Mouse (Mus musculus): ENCODE measurements around the gene Ankdd1b.

Gene Ankdd1b

GRCm38 (mm10) chr13:96414384-96414783 lies 56.6 kb downstream of the Ankdd1b start:
- DNase-seq (ENCODE audit: low read depth, low spot score) = no peak

GRCm38 (mm10) chr13:96408786-96409185 lies 62.2 kb downstream of the Ankdd1b start:
- no peak for DNase-seq (ENCODE audit: low read depth, low spot score)

- DNase-seq (ENCODE audit: low read depth, low spot score) = peak; percentile 55
Measured at GRCm38 (mm10) chr13:96407040-96407439, 64.0 kb downstream of the Ankdd1b start.

- DNase-seq (ENCODE audit: low read depth, low spot score) = no peak
Measured at GRCm38 (mm10) chr13:96405518-96405917, 65.5 kb downstream of the Ankdd1b start.

GRCm38 (mm10) chr13:96401251-96401650 lies 69.7 kb downstream of the Ankdd1b start:
- no peak for DNase-seq (ENCODE audit: low read depth, low spot score)

- peak; percentile 20 for DNase-seq (ENCODE audit: low read depth, low spot score)
Measured at GRCm38 (mm10) chr13:96389301-96389700, 81.7 kb downstream of the Ankdd1b start.

GRCm38 (mm10) chr13:96388042-96388888 lies 82.7 kb downstream of the Ankdd1b start, which contains the start of gene Poc5:
TSS of gene Poc5 (plus strand) at chr13:96388294.
- DNase-seq (ENCODE audit: low read depth, low spot score) = peak; percentile 99

GRCm38 (mm10) chr13:96377883-96378282 lies 93.1 kb downstream of the Ankdd1b start:
- no peak for DNase-seq (ENCODE audit: low read depth, low spot score)

- DNase-seq (ENCODE audit: low read depth, low spot score) = no peak
Measured at GRCm38 (mm10) chr13:96376871-96377270, 94.1 kb downstream of the Ankdd1b start.

GRCm38 (mm10) chr13:96375519-96375918 lies 95.5 kb downstream of the Ankdd1b start:
- DNase-seq (ENCODE audit: low read depth, low spot score) = peak; percentile 3

Measured in 3T3-L1 (cell line).